Mouse (Mus musculus) kidney, postnatal 0 days (tissue): ENCODE data around the gene Fbxl2. TPM values are rescaled to one million over a fixed set of nuclear protein-coding genes. Genes with fewer than 3 reads are reported as not detected.
A peak's percentile ranks its signal among the peaks of the same experiment; 100 is the strongest.

ENCODE experiments used
- ATAC-seq: fragments of 200-750 bp; cut with Nextera tagmentation; replicated peaks from 2 replicates; pipeline ENCODE4 v1.8.0; 2017; ENCODE audit warnings: low read depth, moderate number of reproducible peaks, moderate TSS enrichment, moderate library complexity; ENCODE audit not compliant: low FRiP score
- DNase-seq: peaks from one replicate; pipeline ENCODE4 v3.0.0-alpha.2; 2016; ENCODE audit warnings: low spot score
- H3K27ac ChIP-seq: fragments of 300-500 bp; sonication (generic); 2 replicates; pipeline ENCODE4 v1.5.1; 2014; ENCODE audit warnings: mild to moderate bottlenecking
- H3K27me3 ChIP-seq: fragments of 300-500 bp; sonication (generic); 2 replicates; pipeline ENCODE4 v1.6.1; 2014; ENCODE audit warnings: low read length, mixed read lengths; ENCODE audit not compliant: insufficient read depth
- H3K36me3 ChIP-seq: fragments of 300-500 bp; sonication (generic); 2 replicates; pipeline ENCODE4 v1.6.1; 2014; ENCODE audit warnings: low read length, mixed read lengths; ENCODE audit not compliant: insufficient read depth
- H3K4me1 ChIP-seq: fragments of 300-500 bp; sonication (generic); replicated peaks from 2 replicates; pipeline ENCODE4 v1.6.1; 2014; ENCODE audit warnings: antibody characterized with exemption, low read length, mixed read lengths; ENCODE audit not compliant: insufficient read depth
- H3K4me2 ChIP-seq: fragments of 300-500 bp; sonication (generic); 2 replicates; pipeline ENCODE4 v1.6.1; 2014; ENCODE audit warnings: mild to moderate bottlenecking, low read length, moderate library complexity, mixed read lengths
- H3K4me3 ChIP-seq: fragments of 300-500 bp; sonication (generic); replicated peaks from 2 replicates; pipeline ENCODE4 v1.5.1; 2014; ENCODE audit warnings: low read depth, low read length
- H3K9ac ChIP-seq: fragments of 300-500 bp; sonication (generic); 2 replicates; pipeline ENCODE4 v1.6.1; 2014; ENCODE audit warnings: low read depth, low read length
- H3K9me3 ChIP-seq: fragments of 300-500 bp; sonication (generic); replicated peaks from 2 replicates; pipeline ENCODE4 v1.6.1; 2016; ENCODE audit warnings: low read length, inconsistent platforms, mixed read lengths
- CTCF ChIP-seq: IDR thresholded peaks from 2 replicates; pipeline ENCODE4 v1.5.1; 2016; ENCODE audit warnings: antibody characterized with exemption, low read depth, mild to moderate bottlenecking, moderate library complexity
- WGBS: fragments of 180-500 bp; shearing (Covaris S2); extraction: QIAGEN DNeasy Blood & Tissue Kit; methylation state at CpG from one replicate; pipeline ENCODE4 v1.1.7; 2014; 5-methylcytosine and 5-hydroxymethylcytosine counted together
- polyA plus RNA-seq: library from polyadenylated mRNA; unstranded; fragments of >200 nt; fragmentation: Nextera tagmentation; extraction: Ambion mirVana; gene quantifications from 2 replicates; pipeline ENCODE4 v1.2.1, GENCODE M21; 2015

Gene Fbxl2
- polyA plus RNA-seq, 1 experiment from 2014 or later = 2.8 TPM

GRCm38 (mm10) chr9:113979356-113979755 lies 66.6 kb downstream of the Fbxl2 start:
- H3K9ac ChIP-seq = no peak overlapping the region
- ATAC-seq (no peak), DNase-seq (peak; percentile 9)
- H3K4me3 ChIP-seq = no peak overlapping the region
- no peaks in the 10 kb centered on the region for H3K9me3 ChIP-seq
- WGBS = 51% methylated on average over 13 of the region's 13 CpGs
- H3K27me3 ChIP-seq = no peaks in the 10 kb centered on the region
- peaks cover 28% of the 10 kb centered on the region for H3K36me3 ChIP-seq
- H3K27ac ChIP-seq = no peak overlapping the region
- H3K4me2 ChIP-seq = no peak overlapping the region
- TF ChIP-seq CTCF = no peak
- no peaks in the 10 kb centered on the region for H3K4me1 ChIP-seq

- Histone ChIP-seq H3K4me1 (no peaks in the 10 kb centered on the region), H3K36me3 (peaks cover 35% of the 10 kb centered on the region), H3K4me3 (no peak overlapping the region), H3K9ac (no peak overlapping the region), H3K9me3 (no peaks in the 10 kb centered on the region), H3K27ac (no peak overlapping the region), H3K4me2 (no peak overlapping the region), H3K27me3 (no peaks in the 10 kb centered on the region)
- WGBS = 53% methylated on average over 7 of the region's 7 CpGs
- ATAC-seq = no peak
- no peak for TF ChIP-seq CTCF
- no peak for DNase-seq
Measured at GRCm38 (mm10) chr9:113978656-113979055, 67.3 kb downstream of the Fbxl2 start.

- peak; percentile 52 for ATAC-seq
- TF ChIP-seq CTCF = no peak
- H3K4me1 ChIP-seq = no peaks in the 10 kb centered on the region
- no peaks in the 10 kb centered on the region for H3K27me3 ChIP-seq
- no peaks in the 10 kb centered on the region for H3K9me3 ChIP-seq
- no peak overlapping the region for H3K9ac ChIP-seq
- H3K4me3 ChIP-seq = no peak overlapping the region
- H3K4me2 ChIP-seq = no peak overlapping the region
- peak; percentile 37 for DNase-seq
- H3K27ac ChIP-seq = no peak overlapping the region
- H3K36me3 ChIP-seq = peaks cover 41% of the 10 kb centered on the region
- WGBS = 58% methylated on average over 11 of the region's 11 CpGs
Measured at GRCm38 (mm10) chr9:113977225-113977840, 68.7 kb downstream of the Fbxl2 start.

- 92% methylated on average over 10 of the region's 10 CpGs for WGBS
Measured at GRCm38 (mm10) chr9:113976264-113976663, 69.7 kb downstream of the Fbxl2 start.

DNA sequence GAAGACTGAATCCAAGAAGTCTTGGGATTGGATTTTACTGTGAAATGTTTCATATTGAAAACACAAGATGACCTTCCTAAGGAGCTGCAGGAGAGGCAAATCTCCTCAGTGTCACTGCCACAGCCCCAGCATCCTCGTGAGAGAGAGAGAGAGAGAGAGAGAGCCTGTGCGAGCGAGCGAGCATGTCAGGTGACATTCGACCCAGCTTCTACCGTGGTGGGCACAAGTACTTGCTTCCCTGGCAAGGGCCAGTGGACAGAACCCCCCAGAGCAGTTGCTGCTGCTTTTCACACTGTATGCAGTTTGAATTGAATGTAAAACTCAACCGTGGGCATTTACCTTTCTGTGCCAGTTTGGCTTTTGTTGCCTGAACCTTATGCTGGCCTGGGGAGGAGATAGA lies 70.5 kb downstream of the Fbxl2 start:
- no peak for ATAC-seq
- no peak for DNase-seq
- WGBS = 73% methylated on average over 7 of the region's 7 CpGs
- H3K9me3 ChIP-seq = no peaks in the 10 kb centered on the region
- peaks cover 47% of the 10 kb centered on the region for H3K36me3 ChIP-seq
- TF ChIP-seq CTCF = no peak
- no peaks in the 10 kb centered on the region for H3K27me3 ChIP-seq
- no peak overlapping the region for H3K4me2 ChIP-seq
- H3K9ac ChIP-seq = no peak overlapping the region
- H3K4me3 ChIP-seq = no peak overlapping the region
- no peaks in the 10 kb centered on the region for H3K4me1 ChIP-seq
- H3K27ac ChIP-seq = no peak overlapping the region

More at GRCm38 (mm10) chr9:113976264-113976663, 69.7 kb downstream of the Fbxl2 start:
- H3K4me3 ChIP-seq = no peak overlapping the region
- no peak for DNase-seq
- H3K9ac ChIP-seq = no peak overlapping the region
- H3K36me3 ChIP-seq = peaks cover 46% of the 10 kb centered on the region
- no peaks in the 10 kb centered on the region for H3K9me3 ChIP-seq
- no peak overlapping the region for H3K27ac ChIP-seq
- H3K4me2 ChIP-seq = no peak overlapping the region
- H3K27me3 ChIP-seq = no peaks in the 10 kb centered on the region
- no peaks in the 10 kb centered on the region for H3K4me1 ChIP-seq
- ATAC-seq = no peak
- no peak for TF ChIP-seq CTCF

- H3K4me2 ChIP-seq = no peak overlapping the region
- no peaks in the 10 kb centered on the region for H3K4me1 ChIP-seq
- no peaks in the 10 kb centered on the region for H3K27me3 ChIP-seq
- H3K4me3 ChIP-seq = no peak overlapping the region
- peaks cover 50% of the 10 kb centered on the region for H3K36me3 ChIP-seq
- no peak for DNase-seq
- no peak overlapping the region for H3K27ac ChIP-seq
- WGBS = 90% methylated on average over 4 of the region's 4 CpGs
- H3K9ac ChIP-seq = no peak overlapping the region
- ATAC-seq = no peak
- no peak for TF ChIP-seq CTCF
- H3K9me3 ChIP-seq = no peaks in the 10 kb centered on the region
Measured at GRCm38 (mm10) chr9:113974945-113975344, 71.0 kb downstream of the Fbxl2 start.

DNA sequence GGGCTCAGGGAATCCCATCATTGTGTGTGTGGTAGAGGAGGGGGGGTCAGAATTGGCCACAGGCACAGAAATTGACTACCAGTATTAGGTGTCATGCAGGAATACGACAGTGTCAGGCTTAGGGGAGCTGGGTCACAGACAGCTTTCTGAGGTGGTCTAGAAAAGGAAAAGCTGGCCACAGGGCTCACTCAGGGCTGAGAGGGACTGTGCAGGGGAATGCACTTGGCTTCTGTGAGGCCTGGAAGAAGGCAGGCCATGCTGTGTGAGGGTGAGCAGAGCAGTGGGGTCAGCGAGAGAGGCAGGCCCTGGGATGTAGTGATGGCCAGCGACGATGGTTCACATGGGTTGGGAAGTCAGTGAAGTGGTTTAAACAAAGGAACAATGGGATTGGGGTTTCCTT lies 72.1 kb downstream of the Fbxl2 start:
- WGBS = 90% methylated on average over 4 of the region's 4 CpGs
- Histone ChIP-seq H3K36me3 (peaks cover 59% of the 10 kb centered on the region), H3K27me3 (no peaks in the 10 kb centered on the region), H3K27ac (no peak overlapping the region), H3K4me2 (no peak overlapping the region), H3K4me3 (no peak overlapping the region), H3K9me3 (no peaks in the 10 kb centered on the region), H3K9ac (no peak overlapping the region), H3K4me1 (no peaks in the 10 kb centered on the region)
- no peak for TF ChIP-seq CTCF
- DNase-seq = no peak
- ATAC-seq = no peak
